ENCODE assay signal across 8 mouse cellular contexts in the genomic region with DNA sequence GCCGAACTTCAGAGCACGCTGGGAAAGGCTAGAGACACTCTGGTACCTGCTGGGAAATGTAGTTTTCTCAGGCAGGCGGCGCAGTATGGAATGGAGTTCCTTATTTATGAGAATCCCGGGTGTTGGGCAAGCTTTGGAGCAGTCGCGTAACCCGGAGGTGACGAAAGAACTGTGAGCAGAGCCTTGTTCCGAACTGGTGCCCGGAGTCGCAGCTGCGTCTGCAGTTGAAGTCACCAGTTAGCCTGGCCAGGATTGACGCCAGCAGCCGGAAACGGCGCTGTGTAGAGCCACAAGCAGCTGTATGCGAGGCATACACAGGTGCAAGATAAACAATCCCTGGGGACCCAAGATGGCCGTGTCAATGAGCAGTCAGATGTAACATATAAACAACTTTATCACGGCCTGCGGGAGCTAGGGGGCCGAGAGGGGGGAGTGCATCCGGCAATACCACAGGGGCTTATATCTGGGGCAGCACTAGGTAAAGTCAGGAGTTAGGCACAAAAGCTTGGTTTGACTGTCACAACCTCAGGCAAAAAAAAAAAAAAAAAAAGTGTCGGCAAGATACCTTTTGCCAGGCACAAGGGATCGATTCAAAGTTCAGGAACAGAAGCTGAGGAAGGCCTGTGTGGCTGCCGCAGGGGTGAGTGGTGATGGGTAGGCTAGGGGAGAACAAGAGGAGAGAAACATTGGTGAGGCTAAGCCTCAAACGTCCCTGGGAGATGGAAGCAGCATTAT. TPM values are rescaled to one million over a fixed set of nuclear protein-coding genes. Genes with fewer than 3 reads are reported as not detected.
A peak's percentile ranks its signal among the peaks of the same experiment; 100 is the strongest.
DNase-seq lines count a peak whose midpoint lies in the region; ATAC-seq and TF ChIP-seq lines count a peak whose summit lies in the region.

A gene (minus strand): TSS at position 162 of the 735 bp plus-strand sequence.

- TF ChIP-seq POLR2A in olfactory bulb, adult 2 months (IDR thresholded peaks at IDR 0.05; ENCODE audit: insufficient read depth, low read depth, low read length), result peak; percentile 46; the same call in 1 of the 2 replicates

- peaks cover 17% of the 10 kb centered on the region for H3K36me3 ChIP-seq in hindbrain, embryonic 10.5 days
- H3K36me3 ChIP-seq in lung, embryonic 15.5 days, result 0 out of 2 replicates have a peak, but pooled peaks cover 2% of the 10 kb centered on the region

- peaks cover 25% of the 10 kb centered on the region for H3K4me1 ChIP-seq in hindbrain, embryonic 10.5 days (replicated peaks)
- H3K4me1 ChIP-seq in lung, embryonic 15.5 days, result peaks cover 11% of the 10 kb centered on the region
- peaks cover 16% of the 10 kb centered on the region for H3K4me1 ChIP-seq in olfactory bulb, adult 2 months (ENCODE audit: control insufficient read depth, insufficient read depth, low read length)

- 2% methylated on average over 27 of the region's 27 CpGs for WGBS in hindbrain, embryonic 10.5 days
- under 1% methylated on average over 27 of the region's 27 CpGs for WGBS in lung, embryonic 15.5 days
- WGBS in olfactory bulb, adult 2 months, result under 1% methylated on average over 27 of the region's 27 CpGs

- H3K27ac ChIP-seq in hindbrain, embryonic 10.5 days, result peak within 1 kb of the TSS; percentile 89
- H3K27ac ChIP-seq in lung, embryonic 15.5 days, result peak within 1 kb of the TSS; percentile 76
- peak within 1 kb of the TSS; percentile 90 for H3K27ac ChIP-seq in olfactory bulb, adult 2 months (ENCODE audit: insufficient read depth, low read depth, low read length)

- peak within 1 kb of the TSS; percentile 61 for H3K9ac ChIP-seq in lung, embryonic 15.5 days

- TF ChIP-seq CTCF in olfactory bulb, adult 2 months (IDR thresholded peaks at IDR 0.05; ENCODE audit: insufficient read depth, low read depth, low read length), result no peak

- ATAC-seq in frontal cortex, adult (ENCODE audit: low TSS enrichment), result peak; percentile 89
- peak; percentile 90 for ATAC-seq in lung, embryonic 15.5 days (ENCODE audit: borderline replicate concordance, extremely low read depth, low FRiP score, low TSS enrichment)

- H3K4me3 ChIP-seq in hindbrain, embryonic 10.5 days, result peak within 1 kb of the TSS; percentile 62
- H3K4me3 ChIP-seq in lung, embryonic 15.5 days, result peak within 1 kb of the TSS; percentile 48
- peak within 1 kb of the TSS; percentile 62 for H3K4me3 ChIP-seq in olfactory bulb, adult 2 months (ENCODE audit: insufficient read depth, low read depth, low read length)

- H3K9me3 ChIP-seq in hindbrain, embryonic 10.5 days, result no peaks in the 10 kb centered on the region
- no peaks in the 10 kb centered on the region for H3K9me3 ChIP-seq in lung, embryonic 15.5 days

- DNase-seq in NIH3T3 (ENCODE audit: low read depth), result peak; percentile 92
- peak; percentile 94 for DNase-seq in cerebellum, adult 9-11 months
- peak; percentile 88 for DNase-seq in hindbrain, embryonic 10.5 days (ENCODE audit: low spot score)
- peak; percentile 89 for DNase-seq in layer of hippocampus, adult 9-10 months (ENCODE audit: low spot score)
- peak; percentile 75 to 83 for DNase-seq in thymus, adult 18-20 months

- peak within 1 kb of the TSS; percentile 72 for H3K4me2 ChIP-seq in lung, embryonic 15.5 days

- H3K27me3 ChIP-seq in hindbrain, embryonic 10.5 days (ENCODE audit: insufficient read depth, poor library complexity, severe bottlenecking), result no peaks in the 10 kb centered on the region
- no peaks in the 10 kb centered on the region for H3K27me3 ChIP-seq in lung, embryonic 15.5 days

RNA-seq across cellular contexts. Expression of the gene that starts here (rescaled TPM):
- polyA plus RNA-seq in hindbrain, embryonic 10.5 days (2016; fragmentation: Nextera tagmentation; extraction: Ambion mirVana), result 6.3 and 8.0 TPM in 2 replicates
- polyA plus RNA-seq in lung, embryonic 15.5 days (2015; fragmentation: Nextera tagmentation; extraction: Ambion mirVana), result 7.8 and 10.0 TPM in 2 replicates
- not detected in 2 replicates for polyA plus RNA-seq in olfactory bulb, adult 2 months (2012; ENCODE audit: insufficient read depth, insufficient read length, low replicate concordance, missing spikeins)

Comparison
In these comparisons a context has a peak if more than half of its experiments do, and no peak if none do; other contexts are left out.
1. Peak in every context shown above with its lines: DNase-seq, ATAC-seq, H3K4me3 ChIP-seq and H3K27ac ChIP-seq.